Mouse (Mus musculus): ENCODE data around the gene Arhgef38.

DNA sequence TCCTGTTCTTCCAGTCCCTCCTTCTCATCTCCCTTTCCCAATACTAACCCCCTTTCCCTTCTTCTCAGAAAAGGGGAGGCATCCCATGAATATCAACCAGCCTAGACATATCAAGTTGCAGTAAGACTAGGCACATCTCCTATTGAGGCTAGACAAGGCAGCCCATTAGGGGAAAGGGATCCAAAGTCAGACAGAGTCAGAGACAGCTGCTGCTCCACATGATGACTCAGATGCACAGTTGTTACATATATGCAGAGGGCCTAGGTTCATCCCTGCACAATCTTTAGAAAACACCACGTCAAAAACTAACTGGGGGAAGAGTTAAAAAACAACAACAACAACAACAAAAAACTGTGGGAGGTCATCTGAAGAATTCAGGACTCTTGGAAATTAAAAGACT is 81.9 kb downstream of the Arhgef38 start:
- TF ChIP-seq CTCF (IDR thresholded peaks at IDR 0.05; ENCODE audit: control insufficient read depth, insufficient read depth, insufficient read length) (no peak), USF1 (IDR thresholded peaks at IDR 0.05; ENCODE audit: low read depth) (no peak), CEBPB (IDR thresholded peaks at IDR 0.05; ENCODE audit: low read depth) (no peak), MYOD1 (IDR thresholded peaks at IDR 0.05; ENCODE audit: control insufficient read depth, insufficient read length, low read depth) (peak; percentile 68), FOSL1 (IDR thresholded peaks at IDR 0.05; ENCODE audit: insufficient read depth, low read length, poor library complexity, severe bottlenecking) (no peak), MAX (IDR thresholded peaks at IDR 0.05) (no peak)

All from C2C12 (cell line).